Mouse (Mus musculus): ENCODE results near the gene 6030452D12Rik. TPM values are rescaled to one million over a fixed set of nuclear protein-coding genes. Genes with fewer than 3 reads are reported as not detected.

Gene 6030452D12Rik
- total RNA-seq (2014; rRNA removed) (not detected in 2 replicates), polyA plus RNA-seq (2015; fragmentation: Nextera tagmentation; extraction: Ambion mirVana) (not detected in 2 replicates)

DNA sequence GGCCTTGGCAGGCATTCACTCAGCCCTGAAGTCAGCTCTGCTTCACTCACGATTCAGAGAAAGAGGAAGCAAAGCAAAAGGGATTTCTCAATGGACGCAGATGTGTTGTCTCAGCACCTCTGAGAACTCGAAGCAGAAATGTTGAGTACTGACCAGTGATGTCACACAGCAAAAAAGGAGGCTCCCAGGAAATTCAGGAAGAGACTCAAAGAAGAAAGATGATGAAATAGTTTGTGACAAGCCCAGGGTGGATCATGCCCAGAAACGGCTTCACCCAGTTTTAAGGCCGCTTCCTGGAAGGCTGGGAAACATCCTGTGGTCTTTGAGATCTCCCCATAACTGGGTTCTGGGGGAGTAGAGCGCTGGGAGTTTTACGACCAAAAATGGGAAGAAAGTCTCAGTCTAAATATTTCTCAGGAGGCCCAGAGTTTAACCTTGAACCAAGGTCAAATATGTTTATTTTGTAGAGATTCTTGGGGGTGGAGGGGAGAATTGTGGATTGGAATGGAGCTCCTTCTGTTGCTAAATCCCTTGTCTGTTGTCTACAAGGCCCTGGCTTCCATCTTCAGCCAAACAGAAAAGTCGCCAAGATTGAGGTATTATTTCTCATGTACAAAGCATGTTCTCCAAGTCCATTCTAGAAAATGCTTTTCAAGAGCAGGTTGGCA lies at the start of gene 6030452D12Rik:
TSS of gene 6030452D12Rik (plus strand) at position 505 of the 668 bp plus-strand sequence.
- Histone ChIP-seq H3K36me3 (ENCODE audit: insufficient read depth, low read length) (no peaks in the 10 kb centered on the region), H3K9ac (replicated peaks; ENCODE audit: low read length) (no peak within 1 kb of the TSS), H3K27me3 (ENCODE audit: insufficient read depth, low read length) (no peaks in the 10 kb centered on the region), H3K4me3 (ENCODE audit: low read length) (no peak within 1 kb of the TSS), H3K4me2 (ENCODE audit: low read depth, low read length) (no peak within 1 kb of the TSS), H3K27ac (no peak within 1 kb of the TSS), H3K9me3 (ENCODE audit: low read length) (no peaks in the 10 kb centered on the region), H3K4me1 (ENCODE audit: insufficient read depth, low read length) (no peaks in the 10 kb centered on the region)
- 74% methylated on average over 8 of the region's 8 CpGs for WGBS
- no peak for TF ChIP-seq CTCF (IDR thresholded peaks at IDR 0.05; ENCODE audit: low read depth)
- ATAC-seq: no peak
- DNase-seq (ENCODE audit: low spot score): no peak

GRCm38 (mm10) chr8:106451301-106452085 lies 48.8 kb upstream of the 6030452D12Rik start:
- H3K9me3 ChIP-seq (ENCODE audit: low read length): no peaks in the 10 kb centered on the region
- H3K27me3 ChIP-seq (ENCODE audit: insufficient read depth, low read length): no peaks in the 10 kb centered on the region
- H3K36me3 ChIP-seq (ENCODE audit: insufficient read depth, low read length): no peaks in the 10 kb centered on the region
- DNase-seq (ENCODE audit: low spot score) (no peak), ATAC-seq (no peak)
- no peak for TF ChIP-seq CTCF (IDR thresholded peaks at IDR 0.05; ENCODE audit: low read depth)
- H3K4me3 ChIP-seq (ENCODE audit: low read length): no peak overlapping the region
- no peak overlapping the region for H3K4me2 ChIP-seq (ENCODE audit: low read depth, low read length)
- H3K27ac ChIP-seq: no peak overlapping the region
- no peak overlapping the region for H3K9ac ChIP-seq (replicated peaks; ENCODE audit: low read length)
- H3K4me1 ChIP-seq (ENCODE audit: insufficient read depth, low read length): no peaks in the 10 kb centered on the region
- 74% methylated on average over 6 of the region's 6 CpGs for WGBS

- Histone ChIP-seq H3K4me2 (ENCODE audit: low read depth, low read length) (no peak overlapping the region), H3K4me1 (ENCODE audit: insufficient read depth, low read length) (no peaks in the 10 kb centered on the region), H3K27me3 (ENCODE audit: insufficient read depth, low read length) (no peaks in the 10 kb centered on the region), H3K4me3 (ENCODE audit: low read length) (no peak overlapping the region), H3K36me3 (ENCODE audit: insufficient read depth, low read length) (no peaks in the 10 kb centered on the region), H3K9ac (replicated peaks; ENCODE audit: low read length) (no peak overlapping the region), H3K9me3 (ENCODE audit: low read length) (no peaks in the 10 kb centered on the region), H3K27ac (no peak overlapping the region)
- DNase-seq (ENCODE audit: low spot score) (peak; percentile 23), ATAC-seq (no peak)
- TF ChIP-seq CTCF (IDR thresholded peaks at IDR 0.05; ENCODE audit: low read depth): no peak
- WGBS: 52% methylated on average over 12 of the region's 12 CpGs
These were observed 47.4 kb upstream of the 6030452D12Rik start for GRCm38 (mm10) chr8:106452701-106453481.

DNA sequence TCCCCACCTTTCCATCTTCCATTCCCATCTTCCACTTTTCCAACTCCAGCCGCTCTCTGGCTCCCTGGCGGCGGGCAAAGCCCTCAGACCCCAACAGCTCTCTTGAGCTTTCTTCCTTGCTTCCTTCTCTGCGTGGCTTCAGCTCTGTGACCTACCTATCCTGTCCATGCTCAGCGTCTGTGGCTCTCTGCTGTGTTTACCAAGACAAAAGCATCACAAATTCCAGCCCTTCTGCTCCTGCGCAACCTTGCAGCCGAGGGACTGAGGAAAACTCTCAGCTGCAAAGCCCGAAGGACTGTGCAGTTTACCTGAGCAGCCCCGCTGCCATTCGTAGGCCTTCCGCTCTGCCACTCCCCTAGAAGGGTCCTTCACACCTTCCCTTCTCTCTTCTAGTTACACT lies 46.3 kb upstream of the 6030452D12Rik start:
- Histone ChIP-seq H3K36me3 (ENCODE audit: insufficient read depth, low read length) (no peaks in the 10 kb centered on the region), H3K27me3 (ENCODE audit: insufficient read depth, low read length) (no peaks in the 10 kb centered on the region), H3K4me1 (ENCODE audit: insufficient read depth, low read length) (no peaks in the 10 kb centered on the region), H3K9ac (replicated peaks; ENCODE audit: low read length) (no peak overlapping the region), H3K27ac (no peak overlapping the region), H3K4me3 (ENCODE audit: low read length) (no peak overlapping the region), H3K4me2 (ENCODE audit: low read depth, low read length) (no peak overlapping the region), H3K9me3 (ENCODE audit: low read length) (no peaks in the 10 kb centered on the region)
- DNase-seq (ENCODE audit: low spot score) (no peak), ATAC-seq (no peak)
- TF ChIP-seq CTCF (IDR thresholded peaks at IDR 0.05; ENCODE audit: low read depth): no peak
- 72% methylated on average over 11 of the region's 11 CpGs for WGBS

DNA sequence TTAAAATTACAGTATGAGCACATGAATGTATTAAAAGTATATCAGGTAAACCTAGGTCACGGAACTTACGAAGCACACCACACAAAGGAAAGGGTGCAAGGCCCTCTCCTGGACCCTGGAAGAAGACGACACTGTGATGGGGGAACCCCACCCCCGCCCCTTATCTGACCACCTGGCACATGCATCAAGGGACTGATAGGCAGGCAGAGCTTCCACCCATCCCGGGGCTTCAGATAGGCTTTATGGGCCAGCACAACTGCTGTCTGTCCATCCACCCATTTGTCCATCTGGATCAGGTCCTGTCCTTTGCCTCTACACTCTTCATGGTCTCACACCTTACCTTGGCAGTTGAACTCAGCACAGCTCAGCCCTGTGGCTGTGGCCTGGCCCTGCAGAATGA lies 38.2 kb upstream of the 6030452D12Rik start:
- Histone ChIP-seq H3K36me3 (ENCODE audit: insufficient read depth, low read length) (no peaks in the 10 kb centered on the region), H3K4me1 (ENCODE audit: insufficient read depth, low read length) (no peaks in the 10 kb centered on the region), H3K4me2 (ENCODE audit: low read depth, low read length) (no peak overlapping the region), H3K9me3 (ENCODE audit: low read length) (no peaks in the 10 kb centered on the region), H3K9ac (replicated peaks; ENCODE audit: low read length) (no peak overlapping the region), H3K4me3 (ENCODE audit: low read length) (no peak overlapping the region), H3K27ac (no peak overlapping the region), H3K27me3 (ENCODE audit: insufficient read depth, low read length) (no peaks in the 10 kb centered on the region)
- TF ChIP-seq CTCF (IDR thresholded peaks at IDR 0.05; ENCODE audit: low read depth): no peak
- no peak for ATAC-seq
- 86% methylated on average over 5 of the region's 5 CpGs for WGBS
- DNase-seq (ENCODE audit: low spot score): no peak

DNA sequence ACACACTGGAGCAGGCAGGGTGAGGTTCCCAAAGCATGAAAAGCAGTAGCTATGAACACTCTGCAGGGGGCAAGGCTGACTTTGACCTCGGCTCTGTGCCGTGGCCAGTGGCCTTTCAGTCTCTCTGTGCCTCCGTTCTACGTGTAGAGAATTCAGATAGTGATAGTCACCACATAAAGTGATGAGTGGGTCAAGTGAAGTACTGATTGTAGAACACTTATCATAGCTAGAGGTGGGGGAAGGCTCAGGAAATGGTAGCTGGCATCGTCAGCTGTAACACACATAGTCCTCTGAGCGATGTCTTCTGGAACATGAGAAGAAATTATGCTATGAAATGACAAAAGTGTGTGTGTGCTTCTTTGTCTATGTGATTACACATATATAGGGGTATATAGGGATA lies 36.5 kb upstream of the 6030452D12Rik start:
- DNase-seq (ENCODE audit: low spot score) (no peak), ATAC-seq (no peak)
- H3K4me2 ChIP-seq (ENCODE audit: low read depth, low read length): no peak overlapping the region
- TF ChIP-seq CTCF (IDR thresholded peaks at IDR 0.05; ENCODE audit: low read depth): no peak
- no peaks in the 10 kb centered on the region for H3K27me3 ChIP-seq (ENCODE audit: insufficient read depth, low read length)
- no peaks in the 10 kb centered on the region for H3K9me3 ChIP-seq (ENCODE audit: low read length)
- H3K27ac ChIP-seq: no peak overlapping the region
- H3K9ac ChIP-seq (replicated peaks; ENCODE audit: low read length): no peak overlapping the region
- no peaks in the 10 kb centered on the region for H3K4me1 ChIP-seq (ENCODE audit: insufficient read depth, low read length)
- 71% methylated on average over 6 of the region's 6 CpGs for WGBS
- no peaks in the 10 kb centered on the region for H3K36me3 ChIP-seq (ENCODE audit: insufficient read depth, low read length)
- H3K4me3 ChIP-seq (ENCODE audit: low read length): no peak overlapping the region
